In the genomic region with DNA sequence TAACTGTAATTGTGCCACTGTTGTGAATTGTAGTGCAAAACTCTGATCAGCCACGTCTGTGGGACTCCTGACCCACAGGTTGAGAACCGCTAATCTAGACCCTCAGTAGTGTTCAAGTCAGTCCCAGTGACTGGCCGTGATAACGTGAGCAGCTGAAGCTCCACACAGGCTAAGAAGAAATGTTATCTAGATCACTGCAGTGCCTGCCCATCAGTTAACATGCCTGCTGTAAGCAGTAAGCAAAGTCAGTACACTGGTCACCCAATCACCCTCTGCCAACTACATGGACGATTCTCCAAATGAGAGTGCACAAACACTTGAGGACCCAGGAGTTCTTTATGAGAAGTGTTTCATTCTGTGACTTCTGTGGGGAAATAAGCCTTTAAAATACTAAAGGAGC, we compare ENCODE assay signal across 29 mouse cellular contexts. TPM values are rescaled to one million over a fixed set of nuclear protein-coding genes. Genes with fewer than 3 reads are reported as not detected.
DNase-seq lines count a peak whose midpoint lies in the region; ATAC-seq and TF ChIP-seq lines count a peak whose summit lies in the region.
"Had no signal": no experiment of that assay in that cellular context is flagged by ENCODE, and none has a peak within 500 bp of the region (broad histone marks: within the 10 kb centered on the region; RNA-seq: fewer than 3 reads in every experiment).

No protein-coding gene starts in this region.

- no peak overlapping the region for H3K9ac ChIP-seq in liver, embryonic 12.5 days
- H3K9ac ChIP-seq in lung, postnatal 0 days (replicated peaks; ENCODE audit: low read depth): no peak overlapping the region
- H3K9ac ChIP-seq in intestine, embryonic 16.5 days (ENCODE audit: low read depth, low read length): no peak overlapping the region
- H3K9ac ChIP-seq: embryonic facial prominence, embryonic 13.5 days; forebrain, embryonic 12.5 days; forebrain, embryonic 15.5 days; heart, embryonic 13.5 days; hindbrain, embryonic 14.5 days had no signal

- 0 out of 2 replicates have a peak, but pooled peaks cover 6% of the 10 kb centered on the region for H3K9me3 ChIP-seq in liver, embryonic 12.5 days (replicated peaks)
- no peaks in the 10 kb centered on the region for H3K9me3 ChIP-seq in lung, postnatal 0 days (ENCODE audit: low read length)
- no peaks in the 10 kb centered on the region for H3K9me3 ChIP-seq in intestine, embryonic 16.5 days (ENCODE audit: control insufficient read depth, low read length)
- H3K9me3 ChIP-seq: embryonic facial prominence, embryonic 10.5 days; embryonic facial prominence, embryonic 13.5 days; forebrain, embryonic 12.5 days; forebrain, embryonic 15.5 days; heart, embryonic 10.5 days; heart, embryonic 13.5 days had no signal

- no peaks in the 10 kb centered on the region; the same call in 1 of the 2 replicates for H3K27me3 ChIP-seq in liver, embryonic 12.5 days (replicated peaks)
- H3K27me3 ChIP-seq in lung, postnatal 0 days (replicated peaks; ENCODE audit: insufficient read depth, low read length): no peaks in the 10 kb centered on the region
- H3K27me3 ChIP-seq in intestine, embryonic 16.5 days (replicated peaks; ENCODE audit: control insufficient read depth, insufficient read depth, low read length): no peaks in the 10 kb centered on the region
- H3K27me3 ChIP-seq: CH12.LX; embryonic facial prominence, embryonic 13.5 days; forebrain, embryonic 12.5 days; forebrain, embryonic 15.5 days; heart, embryonic 13.5 days had no signal

- no peaks in the 10 kb centered on the region for H3K36me3 ChIP-seq in liver, embryonic 12.5 days
- no peaks in the 10 kb centered on the region for H3K36me3 ChIP-seq in lung, postnatal 0 days (ENCODE audit: insufficient read depth, low read length)
- no peaks in the 10 kb centered on the region for H3K36me3 ChIP-seq in intestine, embryonic 16.5 days (ENCODE audit: control insufficient read depth, insufficient read depth, low read length)
- H3K36me3 ChIP-seq: embryonic facial prominence, embryonic 10.5 days; embryonic facial prominence, embryonic 13.5 days; forebrain, embryonic 12.5 days; forebrain, embryonic 15.5 days; heart, embryonic 10.5 days; heart, embryonic 13.5 days had no signal

- no peak for ATAC-seq in cerebellum, adult (ENCODE audit: insufficient number of reproducible peaks, low FRiP score, low TSS enrichment)
- ATAC-seq in liver, embryonic 12.5 days: no peak
- no peak for ATAC-seq in lung, postnatal 0 days
- ATAC-seq in intestine, embryonic 16.5 days: no peak
- ATAC-seq: forebrain, embryonic 15.5 days; hindbrain, postnatal 0 days; inflammation-experienced regulatory T-cells, adult 6 months had no signal

- H3K4me2 ChIP-seq in liver, embryonic 12.5 days: no peak overlapping the region
- no peak overlapping the region for H3K4me2 ChIP-seq in lung, postnatal 0 days (replicated peaks; ENCODE audit: low read depth, low read length)
- H3K4me2 ChIP-seq in intestine, embryonic 16.5 days (ENCODE audit: low read depth, low read length): no peak overlapping the region
- H3K4me2 ChIP-seq: embryonic facial prominence, embryonic 13.5 days; forebrain, embryonic 12.5 days; forebrain, embryonic 15.5 days; heart, embryonic 13.5 days; hindbrain, embryonic 14.5 days had no signal

- TF ChIP-seq EP300 in lung, postnatal 0 days (IDR thresholded peaks at IDR 0.05): no peak

- peaks cover 64% of the 10 kb centered on the region for H3K4me1 ChIP-seq in liver, embryonic 12.5 days
- H3K4me1 ChIP-seq in lung, postnatal 0 days (ENCODE audit: insufficient read depth, low read depth, low read length): peaks cover 5% of the 10 kb centered on the region; the same call in 1 of the 2 replicates
- H3K4me1 ChIP-seq in intestine, embryonic 16.5 days (ENCODE audit: control insufficient read depth, insufficient read depth, low read length): peaks cover 19% of the 10 kb centered on the region

- WGBS in liver, embryonic 12.5 days (ENCODE audit: insufficient replicate concordance): 29% methylated on average over 5 of the region's 5 CpGs
- 71% methylated on average over 5 of the region's 5 CpGs for WGBS in lung, postnatal 0 days
- WGBS in intestine, embryonic 16.5 days: 84% methylated on average over 5 of the region's 5 CpGs

- H3K4me3 ChIP-seq in liver, embryonic 12.5 days: no peak overlapping the region
- H3K4me3 ChIP-seq in lung, postnatal 0 days (ENCODE audit: low read depth, low read length): no peak overlapping the region
- H3K4me3 ChIP-seq in intestine, embryonic 16.5 days (ENCODE audit: low read length): no peak overlapping the region
- H3K4me3 ChIP-seq: embryonic facial prominence, embryonic 10.5 days; embryonic facial prominence, embryonic 13.5 days; erythroblast, embryonic 14.5 days; forebrain, embryonic 12.5 days; forebrain, embryonic 15.5 days; heart, embryonic 10.5 days; heart, embryonic 13.5 days had no signal

- no peak overlapping the region for H3K27ac ChIP-seq in liver, embryonic 12.5 days
- no peak overlapping the region for H3K27ac ChIP-seq in lung, postnatal 0 days (ENCODE audit: low read length)
- no peak overlapping the region for H3K27ac ChIP-seq in intestine, embryonic 16.5 days (ENCODE audit: low read length)
- H3K27ac ChIP-seq: embryonic facial prominence, embryonic 10.5 days; embryonic facial prominence, embryonic 13.5 days; forebrain, embryonic 12.5 days; forebrain, embryonic 15.5 days; heart, embryonic 10.5 days; heart, embryonic 13.5 days; hindbrain, embryonic 14.5 days; hindbrain, postnatal 0 days had no signal

- DNase-seq in cerebellum, adult 9-10 months: peak; percentile 25
- peak; percentile 23 for DNase-seq in liver
- DNase-seq in lung, postnatal 0 days (ENCODE audit: low spot score): peak; percentile 11
- DNase-seq in lung, postnatal 36 days: no peak
- DNase-seq: adrenal gland, adult 2 months; adrenal gland, postnatal 14 days; B cell, adult 2 months; cerebellum, adult 11-12 months; cerebellum, adult 9-11 months; cerebellum, postnatal 25 days; embryo, embryonic 11 days; gastrocnemius, postnatal 14 days; heart, adult 18-20 months; heart, postnatal 14 days; heart, postnatal 4 days had no signal

- TF ChIP-seq CTCF in lung, postnatal 0 days (IDR thresholded peaks at IDR 0.05): no peak

RNA-seq across cellular contexts. Expression of a gene that starts 3.0 kb away (rescaled TPM):
- 7.0 and 7.1 TPM in 2 replicates for polyA plus RNA-seq in liver, embryonic 12.5 days (2016; fragmentation: Nextera tagmentation; extraction: Ambion mirVana)
- polyA plus RNA-seq in lung, postnatal 0 days (2015; fragmentation: Nextera tagmentation; extraction: Ambion mirVana): 19.7 and 20.1 TPM in 2 replicates
- 9.6 and 11.8 TPM in 2 replicates for polyA plus RNA-seq in intestine, embryonic 16.5 days (2015; fragmentation: Nextera tagmentation; extraction: Ambion mirVana)
